Mouse (Mus musculus): ENCODE data around the gene Maff. TPM values are rescaled to one million over a fixed set of nuclear protein-coding genes. Genes with fewer than 3 reads are reported as not detected.

Gene Maff
- polyA plus RNA-seq, 1 experiment from 2014 or later = 1.6 TPM

DNA sequence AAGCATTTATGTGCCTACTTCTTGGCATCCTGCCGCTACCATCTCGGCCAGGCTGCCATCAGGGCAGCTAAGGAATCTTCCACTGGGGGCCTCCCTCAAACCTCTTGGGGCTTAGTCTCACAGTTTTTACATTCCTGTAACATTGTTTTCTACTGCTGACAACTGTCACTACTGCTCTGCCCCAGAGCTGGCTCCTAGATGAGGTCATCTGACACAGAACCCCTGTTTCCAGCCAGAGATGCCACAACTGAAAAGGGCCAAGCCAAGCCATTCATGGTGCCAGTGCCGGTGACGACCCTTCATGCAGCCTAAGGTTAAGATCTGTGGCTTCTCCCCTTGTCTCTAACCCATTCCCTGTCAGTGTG lies 22.6 kb upstream of the Maff start:
- WGBS = 91% methylated on average over 4 of the region's 4 CpGs
- no peaks in the 10 kb centered on the region for H3K9me3 ChIP-seq
- H3K4me3 ChIP-seq = no peak overlapping the region
- H3K27ac ChIP-seq = peak overlapping the region; percentile 22; the same call in 1 of the 2 replicates
- no peak for DNase-seq (ENCODE audit: extremely low spot score, low spot score)
- H3K4me1 ChIP-seq = peaks cover 57% of the 10 kb centered on the region
- H3K36me3 ChIP-seq (replicated peaks) = no peaks in the 10 kb centered on the region
- H3K27me3 ChIP-seq (ENCODE audit: poor library complexity, severe bottlenecking) = no peaks in the 10 kb centered on the region

DNA sequence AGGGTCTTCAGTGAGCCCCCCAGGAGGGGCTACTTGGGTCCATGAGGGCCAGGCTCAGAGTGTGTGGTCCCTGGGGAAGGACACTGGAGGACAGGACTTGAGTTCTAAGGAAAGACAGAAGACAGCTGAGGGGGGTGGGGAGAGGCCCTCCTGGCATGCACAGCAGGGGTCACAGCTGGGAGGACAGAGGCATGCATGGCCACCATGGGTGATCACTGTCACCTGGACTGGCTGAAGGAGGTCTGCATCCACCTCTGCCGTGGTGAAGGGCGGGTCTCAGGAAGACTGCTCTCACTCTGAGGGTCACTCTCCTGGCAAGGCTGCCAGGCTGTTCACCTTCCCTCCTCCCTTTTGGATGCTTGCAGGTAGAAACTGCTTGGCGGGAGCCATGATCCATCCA lies 22.0 kb upstream of the Maff start:
- 93% methylated on average over 3 of the region's 3 CpGs for WGBS
- H3K4me3 ChIP-seq = no peak overlapping the region
- peaks cover 59% of the 10 kb centered on the region for H3K4me1 ChIP-seq
- DNase-seq (ENCODE audit: extremely low spot score, low spot score) = no peak
- no peaks in the 10 kb centered on the region for H3K36me3 ChIP-seq (replicated peaks)
- H3K27ac ChIP-seq = 0 out of 2 replicates have a peak overlapping the region, but pooled peaks have one; percentile 22
- H3K9me3 ChIP-seq = no peaks in the 10 kb centered on the region
- no peaks in the 10 kb centered on the region for H3K27me3 ChIP-seq (ENCODE audit: poor library complexity, severe bottlenecking)

DNA sequence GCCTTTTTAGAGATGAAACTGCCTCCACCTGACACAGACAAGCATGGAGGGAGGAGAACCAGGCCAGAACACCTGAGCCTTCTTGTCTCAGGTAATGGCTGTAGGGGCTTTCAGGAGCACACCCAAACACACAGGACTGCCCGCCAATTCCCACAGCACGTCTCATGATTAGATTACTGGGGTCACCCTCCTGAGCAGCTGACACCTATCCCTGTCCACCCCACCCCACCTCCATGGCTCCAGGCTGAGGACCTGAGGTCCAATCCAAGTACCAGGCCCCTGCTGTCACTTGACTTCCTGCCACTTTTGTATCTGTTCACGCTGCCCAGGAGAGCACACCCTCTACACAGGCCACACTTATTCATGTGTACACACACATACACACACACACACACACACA lies 20.7 kb upstream of the Maff start:
- Histone ChIP-seq H3K4me1 (peaks cover 59% of the 10 kb centered on the region), H3K4me3 (no peak overlapping the region), H3K27ac (peak overlapping the region; percentile 94; the same call in 1 of the 2 replicates), H3K36me3 (replicated peaks) (no peaks in the 10 kb centered on the region), H3K27me3 (ENCODE audit: poor library complexity, severe bottlenecking) (no peaks in the 10 kb centered on the region), H3K9me3 (no peaks in the 10 kb centered on the region)
- no peak for DNase-seq (ENCODE audit: extremely low spot score, low spot score)
- 86% methylated on average over 3 of the region's 3 CpGs for WGBS

DNA sequence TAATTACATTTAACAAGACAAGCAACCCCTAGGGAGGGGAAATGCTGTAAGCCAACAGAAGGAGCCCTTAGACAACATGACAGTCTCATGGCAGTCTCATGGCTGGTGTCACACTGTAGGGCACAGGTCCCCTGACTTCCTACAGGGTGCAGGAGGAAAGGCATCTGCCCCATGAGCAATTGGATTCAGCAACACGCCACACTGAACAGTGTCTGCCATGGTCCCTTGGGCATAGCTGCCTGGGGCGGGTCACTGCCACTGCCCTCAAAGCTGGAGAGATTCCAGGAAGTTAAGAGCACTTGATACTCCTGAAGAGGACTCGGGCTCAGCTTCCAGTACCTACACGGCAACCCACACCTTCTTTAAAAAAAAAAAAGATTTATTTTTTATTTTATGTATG lies 20.2 kb upstream of the Maff start:
- 92% methylated on average over 4 of the region's 4 CpGs for WGBS
- DNase-seq (ENCODE audit: extremely low spot score, low spot score) = no peak
- Histone ChIP-seq H3K36me3 (replicated peaks) (no peaks in the 10 kb centered on the region), H3K9me3 (no peaks in the 10 kb centered on the region), H3K27ac (peak overlapping the region; percentile 94; the same call in 1 of the 2 replicates), H3K4me1 (peaks cover 59% of the 10 kb centered on the region), H3K27me3 (ENCODE audit: poor library complexity, severe bottlenecking) (no peaks in the 10 kb centered on the region), H3K4me3 (peak overlapping the region; percentile 16; the same call in 1 of the 2 replicates)

DNA sequence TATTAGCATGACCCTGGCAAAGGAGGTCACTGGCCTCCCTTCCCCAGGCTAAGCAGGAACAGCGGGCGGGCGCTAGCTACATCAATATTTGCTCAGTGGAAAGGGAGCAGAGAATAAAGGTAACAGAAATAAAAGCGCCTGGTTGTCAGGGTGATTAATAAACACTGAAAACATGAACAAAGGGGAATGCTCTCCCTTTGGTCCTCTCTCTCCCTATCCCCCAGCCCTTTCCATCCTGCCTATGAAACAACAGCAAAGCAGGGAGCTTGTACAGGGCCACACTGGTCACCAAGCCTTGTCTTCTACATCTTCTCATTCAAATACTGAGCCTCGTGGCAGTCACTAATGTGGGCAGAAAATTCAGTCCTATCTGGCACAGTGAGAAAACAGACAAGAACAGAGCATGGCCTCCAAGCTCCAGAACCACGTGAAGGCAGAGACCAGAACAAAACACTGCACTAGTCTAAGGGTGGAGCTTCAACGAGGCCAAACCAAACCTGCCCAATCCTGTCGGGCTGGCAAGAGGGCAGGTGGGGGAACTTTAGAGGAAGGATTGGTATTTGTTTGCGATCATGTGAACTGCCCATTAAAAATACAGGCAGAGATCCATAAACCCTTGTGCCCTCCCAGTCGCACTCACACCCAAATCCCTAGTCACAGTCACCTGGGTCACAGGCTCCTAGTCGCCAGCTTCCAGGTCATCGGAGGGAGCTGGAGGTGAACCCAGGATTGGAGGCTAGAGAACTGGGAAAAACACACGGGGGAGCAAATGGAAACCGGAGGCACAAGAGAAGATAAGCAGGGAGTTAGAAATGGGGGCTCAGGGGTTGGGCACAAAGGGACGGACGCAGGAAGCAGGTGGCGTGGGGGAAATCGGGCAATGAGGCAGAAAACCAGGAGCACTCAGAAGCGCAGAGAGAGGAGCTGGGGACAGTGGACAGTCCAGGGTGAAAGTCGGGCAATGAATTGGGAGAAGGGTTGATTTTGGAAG lies 19.2 kb upstream of the Maff start:
- Histone ChIP-seq H3K4me3 (peak overlapping the region; percentile 68), H3K36me3 (replicated peaks) (no peaks in the 10 kb centered on the region), H3K27ac (peak overlapping the region; percentile 94), H3K27me3 (ENCODE audit: poor library complexity, severe bottlenecking) (no peaks in the 10 kb centered on the region), H3K4me1 (peaks cover 59% of the 10 kb centered on the region), H3K9me3 (no peaks in the 10 kb centered on the region)
- peak; percentile 65 for DNase-seq (ENCODE audit: extremely low spot score, low spot score)
- WGBS = 15% methylated on average over 20 of the region's 20 CpGs

DNA sequence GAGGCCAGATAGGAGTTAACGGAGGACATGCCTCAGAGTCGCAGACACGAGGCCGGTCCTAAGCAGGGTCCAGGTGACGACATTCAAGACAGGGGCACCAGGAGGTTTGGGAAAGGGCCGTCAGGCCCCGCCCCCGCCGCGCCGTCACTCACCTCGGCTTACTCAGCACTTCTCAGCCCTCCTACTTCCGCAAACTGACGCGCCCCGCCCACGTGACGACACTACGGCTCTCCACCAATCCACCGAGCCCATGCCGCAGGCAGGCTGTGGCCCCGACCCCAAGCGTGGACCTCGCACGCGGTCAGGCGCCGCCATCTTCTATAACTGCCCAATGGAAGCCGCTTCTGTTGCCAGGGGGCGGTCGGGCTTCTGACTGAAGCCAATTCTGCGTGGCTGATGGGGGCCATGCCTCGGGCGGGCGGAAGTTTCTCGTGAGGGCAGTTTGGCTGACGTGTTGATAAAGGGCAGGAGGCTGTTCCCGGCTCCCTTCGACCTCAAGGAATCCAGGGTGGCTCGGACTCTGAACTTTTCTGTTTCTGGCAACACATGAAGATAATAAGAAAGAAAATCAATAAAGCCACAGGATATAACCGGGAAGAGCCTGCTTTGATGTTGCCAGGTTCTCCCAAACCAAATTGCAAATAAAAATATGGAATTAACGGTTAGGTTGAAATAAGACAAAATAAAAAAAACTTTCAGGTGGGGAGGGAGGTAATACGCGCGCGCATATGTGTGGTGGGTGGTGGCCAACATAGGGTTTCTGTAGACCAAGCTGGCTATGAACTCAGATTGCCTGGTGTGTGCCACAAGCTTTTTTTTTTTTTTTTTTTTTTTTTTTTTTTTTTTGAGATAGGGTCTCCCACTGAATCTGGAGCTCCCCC lies 18.1 kb upstream of the Maff start, which contains the start of gene Pla2g6:
Gene Pla2g6 (minus strand): TSS at position 333 of the 881 bp plus-strand sequence.
- 4% methylated on average over 46 of the region's 46 CpGs for WGBS
- peak; percentile 100 for DNase-seq (ENCODE audit: extremely low spot score, low spot score)
- Histone ChIP-seq H3K27ac (peak within 1 kb of the TSS; percentile 94), H3K4me1 (peaks cover 51% of the 10 kb centered on the region), H3K27me3 (ENCODE audit: poor library complexity, severe bottlenecking) (no peaks in the 10 kb centered on the region), H3K36me3 (replicated peaks) (no peaks in the 10 kb centered on the region), H3K4me3 (peak within 1 kb of the TSS; percentile 68), H3K9me3 (no peaks in the 10 kb centered on the region)

DNA sequence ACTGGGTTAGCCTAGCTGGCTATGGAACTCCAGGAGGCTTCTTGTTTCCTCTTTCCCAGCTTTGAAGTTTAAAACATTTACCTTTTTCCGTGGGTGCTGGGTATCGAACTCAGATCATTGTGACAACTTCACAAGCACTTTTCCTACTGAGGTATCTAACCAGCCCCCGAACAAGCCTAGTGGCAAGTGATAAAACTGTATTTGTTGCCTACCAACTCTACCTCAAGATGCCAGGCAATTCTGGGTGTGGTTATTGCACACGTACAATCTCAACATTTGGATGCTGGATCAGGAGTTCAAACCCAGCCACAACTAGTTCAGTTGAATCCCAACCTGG lies 17.5 kb upstream of the Maff start:
- H3K4me1 ChIP-seq = peaks cover 45% of the 10 kb centered on the region
- 0 out of 2 replicates have a peak overlapping the region, but pooled peaks have one; percentile 94 for H3K27ac ChIP-seq
- H3K27me3 ChIP-seq (ENCODE audit: poor library complexity, severe bottlenecking) = no peaks in the 10 kb centered on the region
- H3K9me3 ChIP-seq = no peaks in the 10 kb centered on the region
- no peak overlapping the region for H3K4me3 ChIP-seq
- WGBS = 94% methylated on average over 4 of the region's 4 CpGs
- no peaks in the 10 kb centered on the region for H3K36me3 ChIP-seq (replicated peaks)
- no peak for DNase-seq (ENCODE audit: extremely low spot score, low spot score)

DNA sequence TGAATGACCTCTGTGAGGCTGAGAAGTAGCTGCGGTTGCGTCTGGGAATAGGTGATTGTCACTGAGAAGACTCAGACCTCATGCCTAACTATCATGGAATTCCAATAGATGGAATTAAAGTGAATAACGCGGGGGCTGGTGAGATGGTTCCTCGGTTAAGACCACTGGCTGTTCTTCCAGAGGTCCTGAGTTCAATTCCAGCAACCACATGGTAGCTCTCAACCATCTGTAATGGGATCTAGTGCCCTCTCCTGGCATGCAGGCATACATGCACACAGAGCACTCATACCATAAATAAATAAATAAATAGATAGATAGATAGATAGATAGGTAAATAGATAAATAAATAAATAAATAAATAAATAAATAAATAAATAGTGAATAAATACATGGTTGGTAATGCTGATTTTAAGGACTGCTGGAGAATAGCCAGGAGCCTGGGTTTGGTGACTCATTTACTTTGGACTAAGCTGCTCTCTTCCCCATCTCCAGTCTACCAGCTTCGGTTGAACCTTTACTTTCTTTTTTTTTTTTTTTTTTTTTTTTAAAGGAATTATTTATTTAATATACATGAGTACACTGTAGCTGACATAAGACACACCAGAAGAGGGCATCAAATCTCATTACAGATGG lies 17.0 kb upstream of the Maff start:
- H3K4me1 ChIP-seq = peaks cover 41% of the 10 kb centered on the region
- H3K27ac ChIP-seq = no peak overlapping the region
- DNase-seq (ENCODE audit: extremely low spot score, low spot score) = no peak
- H3K36me3 ChIP-seq (replicated peaks) = no peaks in the 10 kb centered on the region
- no peak overlapping the region for H3K4me3 ChIP-seq
- H3K9me3 ChIP-seq = no peaks in the 10 kb centered on the region
- 95% methylated on average over 6 of the region's 6 CpGs for WGBS
- H3K27me3 ChIP-seq (ENCODE audit: poor library complexity, severe bottlenecking) = no peaks in the 10 kb centered on the region

DNA sequence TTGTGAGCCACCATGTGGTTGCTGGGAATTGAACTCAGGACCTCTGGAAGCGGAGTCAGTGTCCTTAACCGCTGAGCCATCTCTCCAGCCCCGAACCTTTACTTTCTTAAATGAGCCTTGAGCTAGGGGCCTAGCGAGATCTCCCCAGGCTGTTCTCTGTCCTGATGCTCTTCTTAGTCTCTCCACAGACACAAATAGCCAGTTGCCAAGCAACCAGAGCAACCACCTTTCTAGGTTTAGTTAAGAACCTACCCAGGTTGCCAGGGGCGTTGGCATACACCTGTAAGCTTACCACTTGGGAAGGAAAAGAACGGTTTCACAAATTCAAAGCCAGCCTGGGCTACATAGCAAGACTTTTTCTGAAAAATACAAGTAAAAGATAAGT lies 16.4 kb upstream of the Maff start:
- H3K36me3 ChIP-seq (replicated peaks) = no peaks in the 10 kb centered on the region
- no peak overlapping the region for H3K4me3 ChIP-seq
- DNase-seq (ENCODE audit: extremely low spot score, low spot score) = no peak
- H3K9me3 ChIP-seq = no peaks in the 10 kb centered on the region
- peaks cover 40% of the 10 kb centered on the region for H3K4me1 ChIP-seq
- 85% methylated on average over 6 of the region's 6 CpGs for WGBS
- no peaks in the 10 kb centered on the region for H3K27me3 ChIP-seq (ENCODE audit: poor library complexity, severe bottlenecking)
- no peak overlapping the region for H3K27ac ChIP-seq

DNA sequence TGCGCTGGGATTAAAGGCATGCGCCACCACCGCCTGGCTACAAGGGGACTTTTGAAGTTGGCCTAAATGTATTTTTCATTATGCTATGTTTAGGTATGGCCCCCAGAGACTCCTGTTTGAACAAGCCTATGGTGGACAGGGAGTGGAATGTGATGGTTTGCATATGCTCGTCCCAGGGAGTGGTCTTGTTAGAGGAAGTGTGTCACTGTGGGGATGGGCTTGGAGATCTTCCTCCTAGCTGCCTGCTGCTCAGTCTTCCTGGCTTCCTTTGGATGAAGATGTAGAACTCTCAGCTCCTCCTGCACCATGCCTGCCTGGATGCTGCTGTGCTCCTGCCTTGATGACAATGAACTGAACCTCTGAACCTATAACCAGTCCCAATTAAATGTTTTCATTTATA lies 15.9 kb upstream of the Maff start:
- H3K27me3 ChIP-seq (ENCODE audit: poor library complexity, severe bottlenecking) = no peaks in the 10 kb centered on the region
- no peak for DNase-seq (ENCODE audit: extremely low spot score, low spot score)
- no peaks in the 10 kb centered on the region for H3K9me3 ChIP-seq
- H3K4me1 ChIP-seq = peaks cover 40% of the 10 kb centered on the region
- 74% methylated on average over 4 of the region's 4 CpGs for WGBS
- no peak overlapping the region for H3K4me3 ChIP-seq
- no peaks in the 10 kb centered on the region for H3K36me3 ChIP-seq (replicated peaks)
- H3K27ac ChIP-seq = no peak overlapping the region

DNA sequence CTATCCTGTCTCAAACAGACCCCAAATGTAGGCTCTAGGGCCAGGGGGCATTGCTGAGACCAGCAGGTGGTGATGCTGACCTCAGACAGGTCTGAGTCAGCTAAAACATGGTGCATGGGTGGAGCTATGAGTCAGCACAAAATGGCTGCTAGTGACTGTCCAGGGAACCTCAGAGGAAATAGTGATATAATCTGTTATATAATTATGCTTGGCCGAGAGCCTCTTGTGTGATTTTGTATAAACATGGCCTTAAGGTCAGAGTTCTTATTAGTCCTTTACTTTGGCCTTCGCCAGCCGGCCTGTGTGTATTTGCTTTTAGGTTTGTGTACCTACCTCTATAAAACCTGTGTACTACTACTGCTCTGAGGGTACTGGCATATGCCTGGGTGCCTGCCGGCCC lies 13.0 kb upstream of the Maff start:
- Histone ChIP-seq H3K4me3 (no peak overlapping the region), H3K4me1 (peaks cover 19% of the 10 kb centered on the region), H3K36me3 (replicated peaks) (no peaks in the 10 kb centered on the region), H3K9me3 (peaks cover 2% of the 10 kb centered on the region; the same call in 1 of the 2 replicates), H3K27me3 (ENCODE audit: poor library complexity, severe bottlenecking) (no peaks in the 10 kb centered on the region), H3K27ac (no peak overlapping the region)
- WGBS = 82% methylated on average over 4 of the region's 4 CpGs
- no peak for DNase-seq (ENCODE audit: extremely low spot score, low spot score)

DNA sequence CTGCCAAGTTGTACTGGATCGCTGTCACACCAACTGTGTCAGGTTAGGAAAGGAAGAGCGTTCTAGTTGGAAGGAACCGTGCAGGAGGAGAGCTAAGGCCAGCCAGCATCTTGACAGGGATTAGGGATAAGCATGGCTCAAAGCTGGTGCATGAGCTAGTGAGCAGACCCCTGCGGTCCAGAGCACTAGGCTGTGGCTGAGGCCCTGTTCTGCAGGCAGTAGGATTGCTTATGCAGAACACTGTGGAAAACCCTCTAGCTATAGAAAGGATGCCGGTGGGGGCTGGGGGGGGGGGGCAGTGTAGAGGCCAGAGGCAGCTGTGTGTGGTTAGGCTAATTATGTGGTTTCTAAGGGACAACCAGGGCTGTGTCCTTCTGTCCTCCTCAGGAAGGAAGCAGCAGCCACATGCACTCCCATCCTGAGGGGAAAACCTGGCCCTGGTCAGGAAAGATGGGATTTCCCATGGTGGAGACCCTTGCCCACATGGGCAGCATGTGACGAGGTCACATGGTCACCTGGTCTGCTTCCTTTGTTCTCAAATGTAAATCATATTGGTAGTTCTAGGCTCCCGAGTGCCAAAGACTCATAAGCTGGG lies 11.3 kb upstream of the Maff start:
- H3K27me3 ChIP-seq (ENCODE audit: poor library complexity, severe bottlenecking) = no peaks in the 10 kb centered on the region
- H3K4me1 ChIP-seq = peaks cover 14% of the 10 kb centered on the region
- peak overlapping the region; percentile 65 for H3K27ac ChIP-seq
- H3K4me3 ChIP-seq = no peak overlapping the region
- peaks cover 5% of the 10 kb centered on the region; the same call in 1 of the 2 replicates for H3K9me3 ChIP-seq
- 55% methylated on average over 7 of the region's 7 CpGs for WGBS
- no peaks in the 10 kb centered on the region for H3K36me3 ChIP-seq (replicated peaks)
- DNase-seq (ENCODE audit: extremely low spot score, low spot score) = no peak
